10 mouse cellular contexts compared by ENCODE assay signal in the genomic region with DNA sequence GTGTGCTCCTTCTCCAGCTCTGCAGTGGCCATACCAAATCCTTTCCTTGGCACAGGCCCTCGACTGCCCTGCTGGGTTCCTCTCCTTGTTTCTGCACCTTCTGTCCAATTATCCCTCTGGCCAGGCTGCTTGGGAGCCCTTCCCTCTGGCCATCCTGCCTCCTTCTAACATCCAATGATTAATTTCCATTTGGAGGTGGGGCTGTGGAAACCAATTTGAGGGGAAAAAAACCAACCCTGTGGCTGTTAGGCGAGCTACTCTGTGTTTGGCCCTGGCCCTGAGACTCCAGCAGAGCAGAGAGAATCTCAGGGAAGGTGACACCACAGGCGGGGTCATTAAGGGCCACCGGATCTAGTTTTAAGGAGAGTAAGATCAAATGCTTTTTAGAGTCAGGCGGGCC. TPM values are rescaled to one million over a fixed set of nuclear protein-coding genes. Genes with fewer than 3 reads are reported as not detected.
A peak's percentile ranks its signal among the peaks of the same experiment; 100 is the strongest.
DNase-seq lines count a peak whose midpoint lies in the region; ATAC-seq and TF ChIP-seq lines count a peak whose summit lies in the region.
"Had no signal": no experiment of that assay in that cellular context is flagged by ENCODE, and none has a peak within 500 bp of the region (broad histone marks: within the 10 kb centered on the region; RNA-seq: fewer than 3 reads in every experiment).

No protein-coding gene starts in this region.

- peak; percentile 46 for DNase-seq in adrenal gland, postnatal 10 days
- DNase-seq in cerebellum, adult 9-11 months = peak; percentile 95
- no peak for DNase-seq in heart, postnatal 0 days (ENCODE audit: low spot score)
- no peak for DNase-seq in kidney, postnatal 36 days
- no peak for DNase-seq in ovary, postnatal 36 days (ENCODE audit: low spot score)
- no peak for DNase-seq in left cerebral cortex, adult 11 months (ENCODE audit: low spot score)

- no peak for TF ChIP-seq EP300 in heart, postnatal 0 days (IDR thresholded peaks at IDR 0.05; ENCODE audit: low read depth)

- no peaks in the 10 kb centered on the region for H3K36me3 ChIP-seq in intestine, embryonic 16.5 days (ENCODE audit: control insufficient read depth, insufficient read depth, low read length)
- no peaks in the 10 kb centered on the region for H3K36me3 ChIP-seq in intestine, embryonic 15.5 days
- H3K36me3 ChIP-seq in heart, postnatal 0 days (replicated peaks; ENCODE audit: control insufficient read depth, insufficient read depth, low read length) = no peaks in the 10 kb centered on the region
- H3K36me3 ChIP-seq: midbrain, embryonic 12.5 days had no signal

- 0 out of 2 replicates have a peak overlapping the region, but pooled peaks have one; percentile 11 for H3K27ac ChIP-seq in intestine, embryonic 16.5 days (ENCODE audit: low read length)
- H3K27ac ChIP-seq in intestine, embryonic 15.5 days = no peak overlapping the region
- H3K27ac ChIP-seq in heart, postnatal 0 days (ENCODE audit: low read depth) = peak overlapping the region; percentile 89
- H3K27ac ChIP-seq: liver, embryonic 14.5 days; midbrain, embryonic 12.5 days had no signal

- H3K4me3 ChIP-seq in intestine, embryonic 16.5 days (ENCODE audit: low read length) = no peak overlapping the region
- no peak overlapping the region for H3K4me3 ChIP-seq in intestine, embryonic 15.5 days (replicated peaks)
- H3K4me3 ChIP-seq in heart, postnatal 0 days (ENCODE audit: low read depth, low read length) = no peak overlapping the region
- H3K4me3 ChIP-seq: midbrain, embryonic 12.5 days had no signal

- 32% methylated on average over 5 of the region's 5 CpGs for WGBS in intestine, embryonic 16.5 days
- 26% methylated on average over 5 of the region's 5 CpGs for WGBS in intestine, embryonic 15.5 days
- WGBS in heart, postnatal 0 days = 15% methylated on average over 5 of the region's 5 CpGs

- no peaks in the 10 kb centered on the region for H3K4me1 ChIP-seq in intestine, embryonic 16.5 days (ENCODE audit: control insufficient read depth, insufficient read depth, low read length)
- H3K4me1 ChIP-seq in intestine, embryonic 15.5 days (replicated peaks) = no peaks in the 10 kb centered on the region; the same call in 1 of the 2 replicates
- H3K4me1 ChIP-seq in heart, postnatal 0 days (ENCODE audit: control insufficient read depth, insufficient read depth) = peaks cover 12% of the 10 kb centered on the region

- no peaks in the 10 kb centered on the region for H3K27me3 ChIP-seq in intestine, embryonic 16.5 days (replicated peaks; ENCODE audit: control insufficient read depth, insufficient read depth, low read length)
- peaks cover 5% of the 10 kb centered on the region; the same call in 1 of the 2 replicates for H3K27me3 ChIP-seq in intestine, embryonic 15.5 days (replicated peaks)
- H3K27me3 ChIP-seq in heart, postnatal 0 days (ENCODE audit: control insufficient read depth, insufficient read depth, low read length) = no peaks in the 10 kb centered on the region

- H3K9ac ChIP-seq in intestine, embryonic 16.5 days (ENCODE audit: low read depth, low read length) = no peak overlapping the region
- H3K9ac ChIP-seq in intestine, embryonic 15.5 days = no peak overlapping the region
- no peak overlapping the region; the same call in 1 of the 2 replicates for H3K9ac ChIP-seq in heart, postnatal 0 days (replicated peaks; ENCODE audit: low read depth, low read length)
- H3K9ac ChIP-seq: liver, embryonic 14.5 days; midbrain, embryonic 12.5 days had no signal

- ATAC-seq in intestine, embryonic 16.5 days = no peak
- no peak for ATAC-seq in intestine, embryonic 15.5 days
- ATAC-seq in heart, postnatal 0 days (ENCODE audit: insufficient read depth, low read depth) = peak; percentile 25; the same call in 1 of the 2 replicates

- no peaks in the 10 kb centered on the region for H3K9me3 ChIP-seq in intestine, embryonic 16.5 days (ENCODE audit: control insufficient read depth, low read length)
- H3K9me3 ChIP-seq in intestine, embryonic 15.5 days = no peaks in the 10 kb centered on the region
- H3K9me3 ChIP-seq in heart, postnatal 0 days (replicated peaks; ENCODE audit: control insufficient read depth, low read length) = no peaks in the 10 kb centered on the region
- H3K9me3 ChIP-seq: midbrain, embryonic 12.5 days had no signal

- no peak for TF ChIP-seq CTCF in heart, postnatal 0 days (IDR thresholded peaks at IDR 0.05; ENCODE audit: low read depth)

- no peak overlapping the region for H3K4me2 ChIP-seq in intestine, embryonic 16.5 days (ENCODE audit: low read depth, low read length)
- no peak overlapping the region for H3K4me2 ChIP-seq in intestine, embryonic 15.5 days (replicated peaks)
- H3K4me2 ChIP-seq in heart, postnatal 0 days (ENCODE audit: low read depth, low read length) = no peak overlapping the region
- H3K4me2 ChIP-seq: midbrain, embryonic 12.5 days had no signal

RNA-seq across cellular contexts. Expression of gene Spop, which starts 11.7 kb away (rescaled TPM):
- polyA plus RNA-seq in intestine, embryonic 16.5 days (2015; fragmentation: Nextera tagmentation; extraction: Ambion mirVana) = 104 and 127 TPM in 2 replicates
- polyA plus RNA-seq in intestine, embryonic 15.5 days (2015; fragmentation: Nextera tagmentation; extraction: Ambion mirVana) = 127 and 130 TPM in 2 replicates
- total RNA-seq in adrenal gland, postnatal 10 days (2021) = 100 to 1,000 TPM; 104 to 121 TPM
- total RNA-seq in heart, postnatal 0 days (2014; rRNA removed; ENCODE audit: low replicate concordance) = 34.5 and 38.0 TPM in 2 replicates
- 129 and 142 TPM in 2 replicates for polyA plus RNA-seq in heart, postnatal 0 days (2015; fragmentation: Nextera tagmentation; extraction: Ambion mirVana)

RNA-seq across cellular contexts. Expression of gene Slc35b1, which starts 17.7 kb away (rescaled TPM):
- 116 and 117 TPM in 2 replicates for polyA plus RNA-seq in intestine, embryonic 16.5 days (2015; fragmentation: Nextera tagmentation; extraction: Ambion mirVana)
- 103 and 108 TPM in 2 replicates for polyA plus RNA-seq in intestine, embryonic 15.5 days (2015; fragmentation: Nextera tagmentation; extraction: Ambion mirVana)
- total RNA-seq in adrenal gland, postnatal 10 days (2021) = 10 to 100 TPM; 48.8 to 53.9 TPM
- total RNA-seq in heart, postnatal 0 days (2014; rRNA removed; ENCODE audit: low replicate concordance) = 35.2 and 71.6 TPM in 2 replicates
- 70.3 TPM in 2 replicates for polyA plus RNA-seq in heart, postnatal 0 days (2015; fragmentation: Nextera tagmentation; extraction: Ambion mirVana)

Comparison
In these comparisons a context has a peak if more than half of its experiments do, and no peak if none do; other contexts are left out.
1. DNase-seq: peak in adrenal gland, postnatal 10 days (single experiment) and cerebellum, adult 9-11 months (single experiment); none in heart, postnatal 0 days (single experiment), kidney, postnatal 36 days (0 of 2), ovary, postnatal 36 days (single experiment) and left cerebral cortex, adult 11 months (single experiment).